Mouse (Mus musculus): ENCODE results near the gene Spag17.

The Spag17 gene

DNA sequence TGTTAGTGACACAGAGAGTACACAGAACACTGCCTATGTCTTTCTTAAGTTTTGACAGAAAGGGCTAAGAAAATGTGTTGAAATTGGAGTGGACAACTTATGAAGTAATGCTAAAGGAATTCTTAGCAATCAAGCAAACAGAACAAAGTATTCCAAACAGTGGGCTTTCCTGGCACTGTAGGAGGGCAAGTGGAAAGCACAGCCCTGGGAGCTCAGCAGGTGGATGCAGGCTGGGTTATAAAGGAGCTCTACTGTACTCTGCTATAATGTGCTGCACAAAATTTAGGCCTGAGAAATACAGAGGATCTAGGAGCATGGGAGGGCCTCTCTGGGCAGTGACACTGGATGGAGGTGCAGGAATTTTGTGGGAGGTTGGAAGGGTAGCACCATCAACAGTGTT, 71.3 kb downstream of the Spag17 start:
- in situ Hi-C loops (cut with MboI; ENCODE audit: low pct_unique_long_range_greater_than_20kb in 1 of 2, low sequenced_read_pairs in 2 of 2, unreplicated experiment in 1 of 2), result no loop called here

DNA sequence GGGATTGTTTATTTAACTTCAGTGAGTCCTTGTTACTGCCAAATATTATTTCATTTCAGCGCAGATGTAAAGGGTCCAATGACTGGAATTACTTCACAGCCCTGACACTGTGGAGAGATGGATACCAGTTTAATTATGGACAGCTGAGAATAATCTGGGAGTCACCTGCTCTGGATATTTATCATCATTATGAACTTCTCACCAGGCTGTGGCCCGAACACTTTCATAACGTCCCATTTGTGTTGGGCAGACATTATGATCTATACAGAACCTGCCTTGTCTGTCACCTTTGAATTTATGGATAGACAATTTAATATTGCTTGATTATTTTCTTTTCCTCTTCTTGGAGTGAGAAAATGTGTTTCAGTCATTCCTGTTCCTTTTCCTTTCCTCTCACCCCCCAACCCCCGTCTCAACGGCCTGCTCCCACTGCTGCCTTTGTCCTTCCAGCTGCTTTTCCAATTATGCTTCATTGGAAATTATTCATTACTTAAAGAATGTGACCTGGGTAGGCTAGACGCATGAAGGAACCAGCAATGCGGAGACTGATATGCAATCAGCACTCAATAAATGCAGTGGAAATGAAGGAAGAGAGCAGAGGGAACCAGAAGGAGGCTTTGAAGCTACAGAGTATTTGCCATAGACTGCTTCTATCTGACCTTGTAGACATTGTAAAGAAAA, 74.7 kb downstream of the Spag17 start:
- in situ Hi-C loops (cut with MboI; ENCODE audit: low pct_unique_long_range_greater_than_20kb in 1 of 2, low sequenced_read_pairs in 2 of 2, unreplicated experiment in 1 of 2), result no loop called here

DNA sequence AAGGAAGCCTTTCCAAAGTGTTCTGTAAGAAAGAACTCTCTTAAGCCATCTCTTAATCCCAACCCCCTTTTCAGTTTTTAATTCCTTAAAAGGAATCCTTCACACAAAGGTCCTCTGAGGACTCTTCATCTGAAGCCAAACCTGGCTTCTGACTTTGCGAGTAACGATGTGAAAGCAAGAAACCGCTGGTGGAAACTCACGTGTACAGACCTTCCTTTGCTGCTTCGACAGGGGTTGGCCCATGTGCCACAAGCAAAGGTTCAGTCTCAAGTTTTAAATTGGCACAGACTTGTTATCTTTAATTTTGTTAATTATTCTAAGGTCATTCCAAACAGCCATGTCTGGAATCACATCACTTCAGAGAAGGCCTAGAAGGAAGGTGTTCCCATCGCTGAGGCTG, 79.1 kb downstream of the Spag17 start:
- in situ Hi-C loops (cut with MboI; ENCODE audit: low pct_unique_long_range_greater_than_20kb in 1 of 2, low sequenced_read_pairs in 2 of 2, unreplicated experiment in 1 of 2), result no loop called here

DNA sequence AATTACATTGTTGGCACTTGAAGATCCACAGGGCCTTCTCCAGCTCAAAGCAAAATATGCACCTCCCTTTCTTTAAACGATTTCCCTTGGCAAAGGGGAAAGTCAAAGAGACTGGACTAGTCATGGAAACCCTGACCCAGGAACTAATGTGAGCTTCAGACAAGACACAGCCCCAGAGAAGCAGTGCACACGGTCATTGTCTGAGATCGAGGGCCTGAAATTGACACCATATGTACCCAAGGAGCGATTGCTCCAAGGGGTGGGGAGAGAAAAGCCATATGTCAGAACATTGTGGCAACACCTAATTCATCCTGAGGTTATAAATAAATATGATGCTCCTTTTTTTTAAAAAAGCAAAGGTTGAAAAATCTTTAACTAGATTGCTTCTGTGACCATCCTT, 80.7 kb downstream of the Spag17 start:
- in situ Hi-C loops (cut with MboI; ENCODE audit: low pct_unique_long_range_greater_than_20kb in 1 of 2, low sequenced_read_pairs in 2 of 2, unreplicated experiment in 1 of 2), result no loop called here

DNA sequence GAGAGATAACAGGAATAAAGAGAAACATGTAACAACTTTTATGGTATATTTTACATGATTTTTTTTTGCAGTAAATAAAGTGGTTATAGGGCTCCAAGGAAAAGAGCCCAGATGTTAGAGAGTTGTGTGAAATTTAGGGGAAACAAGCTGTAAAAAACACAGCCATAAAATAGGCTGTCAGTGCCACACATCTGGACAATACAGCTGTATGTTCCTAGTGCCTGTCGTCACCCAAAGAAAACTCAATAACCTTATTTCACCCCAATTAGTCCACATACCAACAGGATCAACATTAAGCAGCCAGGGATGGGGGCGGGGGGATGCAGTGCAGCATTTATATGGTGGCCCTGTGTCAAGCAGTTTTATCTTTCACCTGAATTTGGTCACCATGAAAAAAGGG, 81.1 kb downstream of the Spag17 start:
- in situ Hi-C loops (cut with MboI; ENCODE audit: low pct_unique_long_range_greater_than_20kb in 1 of 2, low sequenced_read_pairs in 2 of 2, unreplicated experiment in 1 of 2), result no loop called here

DNA sequence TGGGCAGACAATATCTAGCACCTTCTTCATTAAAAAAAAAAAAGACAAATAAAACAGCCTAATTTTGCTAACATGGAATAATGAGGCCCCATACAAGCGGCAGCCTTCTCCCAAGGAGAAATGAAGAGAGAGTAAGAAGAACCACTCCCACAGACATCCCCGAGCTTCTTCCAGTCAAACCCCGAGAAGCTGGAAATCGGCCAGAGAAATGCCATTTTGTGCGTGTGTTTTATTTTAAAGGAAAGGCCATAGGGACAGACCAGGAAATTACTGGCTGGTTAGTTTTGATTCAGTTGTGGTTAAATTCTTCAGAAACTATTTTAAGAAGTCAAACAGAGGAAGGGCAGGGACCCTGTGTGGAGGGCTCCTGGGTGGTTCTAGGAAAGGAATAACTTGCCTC, 85.6 kb downstream of the Spag17 start:
- in situ Hi-C loops (cut with MboI; ENCODE audit: low pct_unique_long_range_greater_than_20kb in 1 of 2, low sequenced_read_pairs in 2 of 2, unreplicated experiment in 1 of 2), result no loop called here

DNA sequence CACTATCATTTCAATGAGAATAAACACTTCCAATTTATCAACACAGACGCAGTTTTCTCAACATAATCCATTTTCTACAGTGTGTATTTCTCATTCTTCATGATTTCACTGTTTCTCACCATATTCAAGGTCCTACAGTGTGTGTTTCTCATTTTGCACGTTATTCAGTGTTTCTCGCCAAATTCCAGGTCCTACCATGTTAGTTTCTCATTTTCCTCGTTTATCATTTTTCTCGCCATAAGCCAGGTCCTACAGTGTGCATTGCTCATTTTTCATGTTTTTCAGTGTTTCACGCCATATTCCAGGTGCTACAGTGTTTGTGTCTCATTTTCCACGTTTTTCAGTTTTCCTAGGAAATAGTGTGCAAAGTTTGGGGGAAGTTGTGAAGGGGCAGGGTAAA, 95.8 kb downstream of the Spag17 start:
- in situ Hi-C loops (cut with MboI; ENCODE audit: low pct_unique_long_range_greater_than_20kb in 1 of 2, low sequenced_read_pairs in 2 of 2, unreplicated experiment in 1 of 2), result no loop called here

DNA sequence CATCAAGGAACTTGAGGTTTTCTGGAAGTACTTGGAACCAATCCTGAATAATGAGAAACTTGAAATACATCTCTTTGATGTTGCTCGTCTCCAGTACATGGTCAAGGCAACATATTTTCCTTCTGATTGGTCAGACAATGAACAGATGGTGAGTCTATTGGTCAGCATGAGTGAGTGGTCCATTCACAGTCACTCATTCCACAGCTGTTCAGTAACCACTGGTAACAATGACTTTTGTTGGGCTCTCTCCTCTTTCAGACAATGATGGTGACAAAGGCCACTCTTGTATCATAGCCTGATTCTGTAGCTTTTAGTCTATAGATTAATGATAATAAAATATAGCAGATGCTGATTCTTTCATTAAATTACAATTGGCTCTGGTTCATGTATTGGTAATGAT, 119.5 kb downstream of the Spag17 start:
- in situ Hi-C loops (cut with MboI; ENCODE audit: low pct_unique_long_range_greater_than_20kb in 1 of 2, low sequenced_read_pairs in 2 of 2, unreplicated experiment in 1 of 2), result no loop called here

DNA sequence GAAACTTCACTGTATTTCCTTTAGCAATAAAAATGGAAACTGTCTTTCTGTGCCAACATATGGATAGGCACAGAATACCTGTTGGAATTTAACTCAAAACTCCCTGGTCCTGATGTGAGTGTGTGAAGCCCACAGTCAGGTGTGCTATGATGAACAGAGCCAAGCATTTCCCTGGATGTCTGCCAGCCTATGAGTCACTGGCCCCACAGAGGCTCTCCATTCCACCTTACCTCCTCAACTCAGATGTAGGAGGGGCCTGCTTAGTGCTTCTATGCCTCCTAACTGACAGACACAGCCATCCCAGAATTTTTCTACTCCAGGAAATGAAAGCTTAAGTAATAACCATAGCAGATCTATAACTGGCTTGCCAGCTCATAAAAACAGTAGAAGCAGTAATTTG, 124.6 kb downstream of the Spag17 start:
- in situ Hi-C loops (cut with MboI; ENCODE audit: low pct_unique_long_range_greater_than_20kb in 1 of 2, low sequenced_read_pairs in 2 of 2, unreplicated experiment in 1 of 2), result no loop called here

DNA sequence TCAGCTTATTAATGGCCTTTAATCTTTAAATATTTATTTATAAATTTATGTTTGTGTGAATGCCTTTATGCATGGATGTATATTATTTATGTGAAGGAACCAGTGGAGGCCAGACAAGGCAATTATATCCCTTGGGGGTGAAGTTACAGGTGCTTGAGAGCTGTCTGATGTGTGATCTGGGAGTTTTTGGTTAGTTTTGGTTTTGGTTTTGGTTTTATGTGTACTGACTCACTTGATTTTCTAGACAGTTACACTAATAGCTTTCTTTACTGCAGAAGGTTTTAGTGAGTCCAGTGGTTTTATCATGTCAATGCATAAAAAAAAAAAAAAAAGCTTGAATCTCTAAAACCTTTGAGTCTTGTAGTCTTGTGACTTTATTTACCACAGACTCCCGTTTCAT, 128.9 kb downstream of the Spag17 start:
- in situ Hi-C loops (cut with MboI; ENCODE audit: low pct_unique_long_range_greater_than_20kb in 1 of 2, low sequenced_read_pairs in 2 of 2, unreplicated experiment in 1 of 2), result no loop called here

DNA sequence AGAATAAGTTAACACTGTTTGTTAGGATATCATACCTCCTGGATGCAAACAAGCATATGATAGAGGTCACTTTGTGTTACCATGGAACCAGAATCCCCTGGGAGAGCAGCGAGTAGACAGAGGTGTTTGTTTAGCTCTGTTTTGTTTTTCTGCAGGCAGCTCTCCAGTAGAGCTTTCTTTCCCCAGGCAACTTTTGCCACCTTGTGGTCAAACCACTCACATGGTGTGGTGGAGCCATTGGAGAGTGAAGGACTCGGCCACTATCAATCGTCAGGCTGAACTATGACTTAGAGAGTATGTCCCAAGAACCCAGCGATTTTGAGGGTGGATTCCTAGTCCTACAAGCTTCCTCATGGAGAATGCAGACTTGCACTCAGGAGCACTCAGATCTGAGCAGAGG, 146.1 kb downstream of the Spag17 start:
- in situ Hi-C loops (cut with MboI; ENCODE audit: low pct_unique_long_range_greater_than_20kb in 1 of 2, low sequenced_read_pairs in 2 of 2, unreplicated experiment in 1 of 2), result no loop called here

DNA sequence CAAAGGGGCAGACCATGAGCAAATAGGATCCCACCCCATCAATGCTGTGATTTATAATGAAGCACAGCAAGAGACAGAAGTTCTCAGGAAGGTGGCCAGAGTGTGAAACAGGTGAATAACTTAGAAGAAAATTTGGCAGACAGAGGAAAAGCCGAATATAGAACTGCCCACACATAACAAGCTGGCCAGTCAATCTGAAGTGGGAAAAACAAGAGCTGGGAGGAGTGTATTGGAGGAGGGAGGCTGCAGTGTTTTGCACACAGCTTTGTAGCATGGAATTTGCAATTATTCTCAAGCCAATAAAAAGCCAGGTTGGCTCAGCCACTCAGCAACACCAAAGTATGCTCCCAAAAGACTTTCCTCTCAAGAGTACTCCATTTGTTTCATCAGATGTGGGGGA, 147.8 kb downstream of the Spag17 start:
- in situ Hi-C loops (cut with MboI; ENCODE audit: low pct_unique_long_range_greater_than_20kb in 1 of 2, low sequenced_read_pairs in 2 of 2, unreplicated experiment in 1 of 2), result no loop called here

DNA sequence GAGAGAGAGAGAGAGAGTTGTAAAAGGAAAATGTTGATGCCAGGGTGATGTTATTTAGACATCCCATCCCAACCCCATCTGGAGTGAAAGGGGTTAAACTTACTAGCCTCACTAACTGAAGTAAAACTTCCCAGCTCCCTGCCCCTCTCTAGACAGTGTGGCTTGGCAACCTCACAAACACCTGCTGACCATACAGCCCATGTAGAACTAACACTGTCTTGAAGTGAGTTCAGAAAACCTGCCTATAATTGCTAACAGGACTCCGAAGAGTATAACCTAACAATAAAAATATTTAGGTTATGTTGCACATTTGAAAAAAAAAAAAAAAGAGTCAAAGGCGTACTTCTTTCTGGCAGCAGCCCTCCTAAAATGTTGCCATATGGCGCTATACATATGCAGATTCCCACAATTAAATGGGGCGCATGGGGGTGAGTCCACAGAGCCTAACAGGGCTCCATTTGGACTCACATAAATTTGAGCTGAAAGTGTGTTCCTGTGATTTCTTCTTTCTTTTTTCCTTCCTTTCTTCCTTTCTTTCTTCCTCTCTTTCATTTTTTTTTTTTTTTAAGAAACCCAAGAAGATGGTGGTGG, 149.3 kb downstream of the Spag17 start:
- in situ Hi-C loops (cut with MboI; ENCODE audit: low pct_unique_long_range_greater_than_20kb in 1 of 2, low sequenced_read_pairs in 2 of 2, unreplicated experiment in 1 of 2), result no loop called here

DNA sequence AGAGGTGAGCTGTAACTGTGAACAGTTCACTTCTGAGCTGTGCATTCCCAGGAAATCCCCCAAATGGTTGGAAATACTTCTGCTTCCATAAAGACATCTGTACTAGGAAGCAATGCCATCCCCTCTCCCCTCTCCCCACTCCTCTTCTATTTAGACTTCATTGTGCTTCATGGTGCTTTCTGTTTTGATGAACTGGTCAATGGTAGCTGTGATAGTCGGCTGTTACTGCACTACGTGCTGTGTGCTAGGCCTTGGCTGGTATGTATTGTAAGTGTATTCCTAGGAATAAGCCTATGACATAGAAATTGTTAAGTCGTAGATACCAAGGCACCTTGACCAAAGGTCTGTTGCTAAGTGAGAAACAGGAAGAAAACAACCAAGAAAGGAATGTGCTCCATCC, 149.9 kb downstream of the Spag17 start:
- in situ Hi-C loops (cut with MboI; ENCODE audit: low pct_unique_long_range_greater_than_20kb in 1 of 2, low sequenced_read_pairs in 2 of 2, unreplicated experiment in 1 of 2), result no loop called here

DNA sequence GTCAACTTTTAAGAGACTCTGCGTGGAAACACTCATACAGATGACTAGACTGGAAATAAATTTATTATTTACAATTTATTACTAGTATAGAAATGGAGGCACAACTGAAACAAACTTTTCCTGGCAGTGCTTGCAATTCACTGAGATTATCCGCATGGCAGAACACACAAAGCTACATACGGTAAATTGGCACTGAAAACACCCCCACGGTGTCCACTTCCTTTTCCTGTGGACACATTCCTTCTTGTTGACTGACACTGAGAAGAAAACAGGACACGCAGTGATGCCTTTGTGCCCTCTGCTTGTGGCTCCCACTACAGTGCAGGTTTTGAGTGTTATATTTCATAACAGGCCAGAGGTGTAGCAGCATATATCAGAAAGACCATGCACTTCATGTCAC, 151.6 kb downstream of the Spag17 start:
- in situ Hi-C loops (cut with MboI; ENCODE audit: low pct_unique_long_range_greater_than_20kb in 1 of 2, low sequenced_read_pairs in 2 of 2, unreplicated experiment in 1 of 2), result no loop called here

DNA sequence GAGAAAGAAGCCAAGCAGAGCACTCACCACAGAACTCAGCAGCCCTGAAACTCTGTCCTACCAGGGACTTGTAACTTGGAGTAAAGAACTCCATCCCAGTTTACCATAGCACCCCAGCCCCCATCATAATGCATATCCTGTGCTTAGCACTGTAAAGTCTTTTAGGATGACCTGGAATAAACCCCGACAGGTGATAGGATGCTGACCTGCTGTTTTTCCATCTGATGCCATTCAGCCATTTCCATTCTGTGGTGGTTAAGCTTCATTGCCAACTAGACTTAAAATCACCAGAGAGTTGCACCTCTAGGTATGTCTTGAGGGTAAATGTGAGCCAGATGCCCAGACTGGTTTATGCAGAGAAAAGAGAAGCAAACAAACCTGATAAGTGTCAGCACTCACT, 189.2 kb downstream of the Spag17 start:
- in situ Hi-C loops (cut with MboI; ENCODE audit: low pct_unique_long_range_greater_than_20kb in 1 of 2, low sequenced_read_pairs in 2 of 2, unreplicated experiment in 1 of 2), result no loop called here

DNA sequence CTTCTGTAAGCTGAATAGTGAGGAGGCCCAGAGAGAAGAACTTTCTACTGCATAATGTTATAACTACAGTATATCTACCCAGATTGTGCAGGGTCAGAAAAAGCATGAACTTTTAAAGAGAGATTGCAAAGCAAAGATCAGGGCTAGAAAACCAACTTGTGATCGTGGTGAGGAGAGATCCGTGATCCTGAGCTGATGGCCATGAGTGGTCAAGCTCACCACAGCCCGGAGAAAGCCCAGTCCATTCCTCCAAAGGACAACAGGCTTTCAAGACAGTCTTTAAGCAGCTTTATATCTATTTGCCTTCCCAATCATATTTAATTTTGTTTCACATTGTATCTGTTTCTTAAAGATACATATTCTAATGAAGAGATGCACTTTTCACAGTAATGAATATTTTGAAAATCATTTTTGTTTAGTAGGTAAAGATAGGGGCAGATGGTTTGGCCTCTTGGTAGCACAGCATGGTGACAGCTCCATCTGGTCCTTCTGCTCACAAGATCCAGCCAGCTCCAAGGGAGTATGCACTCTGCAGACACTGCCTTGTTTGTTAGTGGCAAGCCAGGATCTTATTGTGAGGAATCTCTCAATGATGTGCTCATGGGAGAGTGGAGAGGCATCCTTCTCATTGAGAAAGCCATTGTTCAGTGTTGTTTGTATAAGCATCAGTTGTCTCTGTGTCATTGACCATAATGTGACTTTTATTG, 217.3 kb downstream of the Spag17 start:
- in situ Hi-C loops (cut with MboI; ENCODE audit: low pct_unique_long_range_greater_than_20kb in 1 of 2, low sequenced_read_pairs in 2 of 2, unreplicated experiment in 1 of 2), result no loop called here

DNA sequence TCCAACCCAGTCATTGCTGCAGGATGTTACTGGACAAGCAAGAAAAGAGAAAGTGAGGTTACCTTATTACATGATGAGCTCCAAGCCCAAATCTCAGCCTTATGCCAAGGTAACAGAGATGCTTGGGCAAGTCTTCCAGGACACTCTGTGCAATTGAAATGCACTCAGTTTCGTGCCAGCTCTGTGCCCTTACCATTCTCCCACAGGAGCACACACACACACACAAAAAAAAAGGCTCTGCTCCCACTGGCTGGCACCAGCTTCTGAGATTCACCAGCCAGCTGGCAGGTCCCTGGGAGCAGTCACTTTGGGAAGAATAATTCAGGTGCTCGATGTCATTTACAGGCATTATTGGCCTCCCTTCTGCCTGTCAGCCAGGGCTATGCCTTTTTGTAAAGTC, 221.5 kb downstream of the Spag17 start:
- in situ Hi-C loops (cut with MboI; ENCODE audit: low pct_unique_long_range_greater_than_20kb in 1 of 2, low sequenced_read_pairs in 2 of 2, unreplicated experiment in 1 of 2), result no loop called here

DNA sequence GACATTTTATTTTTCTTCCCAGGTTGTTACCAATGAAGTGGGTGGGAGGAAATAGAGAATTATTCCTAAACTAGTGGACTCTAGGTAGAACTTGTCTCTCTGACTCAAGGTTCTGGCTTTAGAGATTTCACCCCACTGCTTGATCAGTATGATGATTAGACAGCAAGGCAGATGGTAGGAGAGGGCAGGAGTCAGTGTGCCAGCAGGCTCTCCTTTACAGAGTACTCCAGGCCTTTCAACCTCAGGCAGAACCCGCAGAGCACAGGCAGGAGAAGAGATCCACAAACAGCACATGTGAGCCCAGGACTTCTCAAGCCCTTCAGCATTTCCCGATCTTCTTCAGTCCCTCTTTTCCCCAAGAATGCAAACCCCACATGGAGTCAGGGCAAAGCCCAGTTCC, 233.5 kb downstream of the Spag17 start:
- in situ Hi-C loops (cut with MboI; ENCODE audit: low pct_unique_long_range_greater_than_20kb in 1 of 2, low sequenced_read_pairs in 2 of 2, unreplicated experiment in 1 of 2), result no loop called here

DNA sequence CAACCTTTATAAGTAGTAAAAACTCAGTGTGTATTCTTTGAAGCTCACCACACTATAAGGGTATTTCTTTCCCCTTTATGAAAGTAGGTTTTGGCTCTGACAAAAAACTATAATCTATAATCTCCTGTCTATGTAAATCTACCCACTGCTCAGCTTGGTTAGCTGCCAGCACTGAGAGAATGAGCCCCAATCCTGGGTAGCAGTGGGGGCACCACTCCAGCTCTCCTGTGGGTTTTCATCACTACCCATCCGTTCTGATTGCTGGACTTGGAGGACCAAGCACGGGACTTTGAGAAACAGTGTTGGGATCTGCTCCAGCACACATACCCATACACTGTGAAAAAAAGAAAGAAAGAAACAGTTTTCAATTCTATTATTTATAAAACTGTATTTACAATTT, 236.8 kb downstream of the Spag17 start:
- in situ Hi-C loops (cut with MboI; ENCODE audit: low pct_unique_long_range_greater_than_20kb in 1 of 2, low sequenced_read_pairs in 2 of 2, unreplicated experiment in 1 of 2), result no loop called here

Measured in mouse embryonic stem cell (cell line).